Mouse (Mus musculus) midbrain, embryonic 15.5 days (tissue): ENCODE measurements around the gene Golga2. TPM values are rescaled to one million over a fixed set of nuclear protein-coding genes. Genes with fewer than 3 reads are reported as not detected.

Experiments used
- ATAC-seq: fragments of 200-750 bp; cut with Nextera tagmentation; replicated peaks from 2 replicates; pipeline ENCODE4 v1.8.0; 2017; ENCODE audit warnings: moderate TSS enrichment
- H3K27ac ChIP-seq: fragments of 300-500 bp; sonication (generic); 2 replicates; pipeline ENCODE4 v1.5.1; 2015; ENCODE audit warnings: mild to moderate bottlenecking, inconsistent platforms
- H3K27me3 ChIP-seq: fragments of 300-500 bp; sonication (generic); replicated peaks from 2 replicates; pipeline ENCODE4 v1.6.1; 2015; ENCODE audit warnings: inconsistent platforms
- H3K36me3 ChIP-seq: fragments of 300-500 bp; sonication (generic); replicated peaks from 2 replicates; pipeline ENCODE4 v1.6.1; 2015; ENCODE audit warnings: inconsistent platforms
- H3K4me1 ChIP-seq: fragments of 300-500 bp; sonication (generic); 2 replicates; pipeline ENCODE4 v1.6.1; 2015; ENCODE audit warnings: inconsistent platforms
- H3K4me2 ChIP-seq: fragments of 300-500 bp; sonication (generic); 2 replicates; pipeline ENCODE4 v1.6.1; 2015; ENCODE audit warnings: inconsistent platforms, mild to moderate bottlenecking, moderate library complexity
- H3K4me3 ChIP-seq: fragments of 300-500 bp; sonication (generic); 2 replicates; pipeline ENCODE4 v1.5.1; 2015; ENCODE audit warnings: mild to moderate bottlenecking, inconsistent platforms
- H3K9ac ChIP-seq: fragments of 300-500 bp; sonication (generic); 2 replicates; pipeline ENCODE4 v1.6.1; 2015; ENCODE audit warnings: mild to moderate bottlenecking, inconsistent platforms
- H3K9me3 ChIP-seq: fragments of 300-500 bp; sonication (generic); 2 replicates; pipeline ENCODE4 v1.6.1; 2016; ENCODE audit warnings: inconsistent platforms
- WGBS: fragments of 180-500 bp; shearing (Covaris S2); methylation state at CpG from one replicate; pipeline ENCODE4 v1.1.7; 2015; ENCODE audit warnings: mixed read lengths; 5-methylcytosine and 5-hydroxymethylcytosine counted together
- polyA plus RNA-seq: library from polyadenylated mRNA; unstranded; fragments of >200 nt; fragmentation: Nextera tagmentation; extraction: Ambion mirVana; gene quantifications from 2 replicates; pipeline ENCODE4 v1.2.1, GENCODE M21; 2015

The Golga2 gene
- polyA plus RNA-seq, 1 experiment from 2014 or later, result 34.1 TPM

DNA sequence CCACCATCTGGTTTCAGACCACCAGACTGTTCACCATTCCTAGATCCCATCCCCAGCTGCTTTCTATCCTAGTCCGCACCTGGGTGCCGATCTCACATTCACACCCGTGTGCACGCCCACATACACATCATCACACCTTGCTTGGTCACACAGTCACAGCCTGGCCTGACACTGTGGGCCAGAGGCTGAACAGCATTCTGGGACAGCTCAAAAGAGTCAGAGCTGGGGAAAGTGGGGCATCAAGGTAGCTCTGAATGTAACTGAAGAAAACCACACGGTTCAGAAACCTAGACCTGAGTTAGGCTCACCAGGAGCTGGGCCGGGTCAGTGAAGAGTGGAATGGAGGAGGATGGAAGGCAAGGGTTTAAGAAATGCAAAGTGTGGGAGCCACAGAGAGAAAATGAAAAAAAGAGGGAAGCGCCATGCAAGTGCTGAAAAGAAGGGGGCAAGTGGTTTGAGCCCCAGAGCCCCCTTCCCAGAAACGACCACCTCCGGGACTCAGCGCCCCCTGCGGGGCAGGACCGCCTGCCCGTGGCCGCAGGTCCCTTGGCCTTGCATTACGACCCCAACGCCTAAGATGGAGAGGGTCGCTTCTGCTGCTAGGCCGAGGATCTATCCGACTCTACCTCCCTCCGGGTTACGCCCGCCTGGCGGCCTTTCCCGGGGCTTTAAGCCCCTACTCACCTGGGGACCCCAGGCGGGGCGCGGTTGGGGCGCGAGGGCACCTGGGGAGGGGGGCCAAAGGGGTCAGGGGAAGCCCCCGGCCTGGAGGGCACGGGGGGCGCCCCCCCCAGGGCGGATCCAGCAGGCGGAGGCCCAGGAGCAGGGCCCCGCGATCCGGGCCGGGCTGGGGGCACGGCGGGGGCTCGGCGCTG is 24.5 kb downstream of the Golga2 start:
- peak overlapping the region; percentile 40 for H3K4me3 ChIP-seq
- no peaks in the 10 kb centered on the region for H3K9me3 ChIP-seq
- peak overlapping the region; percentile 75 for H3K4me2 ChIP-seq
- H3K36me3 ChIP-seq, result peaks cover 24% of the 10 kb centered on the region; the same call in 1 of the 2 replicates
- peak overlapping the region; percentile 56; the same call in 1 of the 2 replicates for H3K9ac ChIP-seq
- H3K27ac ChIP-seq, result no peak overlapping the region
- WGBS, result 13% methylated on average over 36 of the region's 42 CpGs
- H3K27me3 ChIP-seq, result no peaks in the 10 kb centered on the region
- no peak for ATAC-seq
- H3K4me1 ChIP-seq, result peaks cover 10% of the 10 kb centered on the region

DNA sequence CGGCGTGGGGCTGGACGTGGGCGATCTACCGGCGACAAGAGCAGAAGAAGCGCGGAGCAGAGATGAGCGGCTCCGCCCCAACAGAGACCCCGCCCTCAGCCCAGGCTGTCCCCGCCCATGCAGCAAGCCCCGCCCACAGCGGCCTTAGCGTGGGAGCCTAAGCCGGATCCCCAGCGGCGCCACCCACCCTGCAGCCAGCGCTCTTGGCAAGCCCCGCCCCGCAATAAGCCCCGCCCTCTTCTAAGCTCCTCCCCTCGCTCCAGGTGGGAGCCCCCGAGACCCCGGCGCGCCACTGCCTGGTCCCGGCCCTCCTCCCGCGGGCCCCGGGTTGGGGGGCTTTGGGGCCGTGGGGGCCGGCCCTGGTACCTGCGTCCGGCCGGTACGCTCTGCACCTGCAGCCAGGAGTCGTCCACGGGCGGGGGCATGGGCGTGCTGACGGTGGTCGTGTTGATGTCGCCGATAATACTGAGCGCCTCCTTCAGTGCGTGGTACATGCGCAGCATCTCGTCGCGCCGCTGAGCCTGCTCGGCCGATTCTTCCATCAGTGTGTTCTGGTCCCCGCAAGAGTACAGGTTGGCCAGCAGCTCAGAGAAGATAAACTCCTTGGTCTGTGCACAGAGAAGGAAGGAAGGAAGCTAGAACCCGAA is 25.3 kb downstream of the Golga2 start:
- peaks cover 23% of the 10 kb centered on the region; the same call in 1 of the 2 replicates for H3K36me3 ChIP-seq
- 3% methylated on average over 51 of the region's 56 CpGs for WGBS
- peaks cover 13% of the 10 kb centered on the region for H3K4me1 ChIP-seq
- H3K4me3 ChIP-seq, result peak overlapping the region; percentile 40
- peak; percentile 44 for ATAC-seq
- H3K9me3 ChIP-seq, result no peaks in the 10 kb centered on the region
- H3K27me3 ChIP-seq, result no peaks in the 10 kb centered on the region
- 0 out of 2 replicates have a peak overlapping the region, but pooled peaks have one; percentile 1 for H3K27ac ChIP-seq
- H3K4me2 ChIP-seq, result peak overlapping the region; percentile 75
- peak overlapping the region; percentile 56; the same call in 1 of the 2 replicates for H3K9ac ChIP-seq

DNA sequence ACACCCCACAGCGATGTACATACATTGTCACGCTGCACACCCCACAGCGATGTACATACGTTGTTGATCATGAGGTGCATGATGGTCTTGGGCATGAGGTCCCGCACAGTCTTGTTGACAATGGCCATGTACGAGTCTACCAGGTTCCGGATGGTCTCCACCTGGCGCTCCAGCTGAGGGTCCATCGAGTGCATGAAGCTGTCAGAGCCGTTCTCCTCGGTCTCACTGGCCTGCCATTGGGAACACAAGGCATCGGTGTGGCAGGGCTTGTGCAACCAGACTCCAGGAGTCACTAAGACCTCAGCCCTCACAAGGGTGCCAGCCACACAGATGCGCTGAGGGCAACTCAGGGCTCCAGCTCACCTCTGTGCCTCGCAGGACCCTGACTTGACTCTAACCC is 27.6 kb downstream of the Golga2 start:
- ATAC-seq, result no peak
- Histone ChIP-seq H3K27me3 (no peaks in the 10 kb centered on the region), H3K4me2 (no peak overlapping the region), H3K27ac (no peak overlapping the region), H3K4me3 (no peak overlapping the region), H3K9me3 (no peaks in the 10 kb centered on the region), H3K36me3 (peaks cover 15% of the 10 kb centered on the region; the same call in 1 of the 2 replicates), H3K4me1 (peaks cover 29% of the 10 kb centered on the region), H3K9ac (no peak overlapping the region)
- 93% methylated on average over 14 of the region's 14 CpGs for WGBS

DNA sequence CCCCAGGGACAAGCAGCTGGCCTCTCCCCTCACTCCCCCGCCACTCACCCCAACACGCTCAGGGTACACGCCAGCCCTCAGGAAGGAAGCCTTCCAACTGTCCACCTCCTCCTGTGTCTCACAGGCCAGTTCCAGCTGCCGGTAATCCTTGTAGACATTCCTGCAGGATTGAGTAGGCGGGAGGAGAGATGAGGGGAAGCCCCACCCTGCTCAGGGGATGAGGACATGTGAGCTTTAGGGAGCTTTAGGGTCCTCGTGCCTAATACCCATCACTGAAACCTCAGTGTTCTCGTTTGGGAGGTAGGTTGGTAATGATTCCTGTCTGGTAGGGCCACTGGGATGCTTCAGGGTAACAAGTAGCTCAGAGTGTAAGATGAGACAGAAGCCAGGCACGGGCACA is 28.6 kb downstream of the Golga2 start:
- Histone ChIP-seq H3K4me1 (peaks cover 29% of the 10 kb centered on the region), H3K9ac (no peak overlapping the region), H3K4me2 (no peak overlapping the region), H3K36me3 (peaks cover 15% of the 10 kb centered on the region), H3K27ac (no peak overlapping the region), H3K27me3 (no peaks in the 10 kb centered on the region), H3K9me3 (no peaks in the 10 kb centered on the region), H3K4me3 (no peak overlapping the region)
- 21% methylated on average over 8 of the region's 8 CpGs for WGBS
- no peak for ATAC-seq

DNA sequence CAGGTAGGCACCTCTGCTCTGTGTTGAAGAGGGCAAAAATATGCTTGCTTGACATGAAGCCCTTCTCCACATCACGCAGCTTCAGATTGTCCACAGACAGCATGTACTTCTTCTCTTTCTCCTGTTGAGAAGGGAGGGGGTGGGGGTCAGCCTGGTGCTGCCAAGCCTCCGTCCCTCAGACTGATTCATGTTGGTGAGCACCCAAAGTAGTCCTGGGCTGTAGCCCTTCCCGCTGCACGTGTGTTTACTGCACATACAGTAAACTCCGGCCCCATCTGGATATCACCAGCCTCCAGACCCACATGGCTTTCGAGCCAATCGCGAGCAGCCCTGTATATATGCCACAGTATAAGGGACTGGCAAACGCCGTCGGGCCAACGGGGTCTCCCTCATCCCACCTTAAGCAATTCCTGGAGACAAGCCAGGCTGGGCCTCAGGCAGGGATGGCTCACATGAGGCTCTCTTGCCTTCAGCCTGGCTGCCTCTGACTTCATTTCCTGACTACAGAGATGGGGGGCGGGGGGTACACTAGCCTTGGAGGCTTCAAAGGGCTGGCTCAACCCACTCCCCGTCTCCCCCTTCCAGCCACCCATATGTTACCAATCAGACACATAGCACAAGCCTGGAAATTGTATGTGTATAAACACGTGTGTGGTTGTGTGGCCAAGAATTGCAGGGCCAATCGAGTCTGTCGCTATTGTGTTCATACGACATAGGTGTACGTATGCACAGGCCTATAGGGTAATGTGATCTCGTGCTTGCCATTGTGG is 29.9 kb downstream of the Golga2 start:
- H3K4me2 ChIP-seq, result no peak overlapping the region
- ATAC-seq, result no peak
- 72% methylated on average over 20 of the region's 20 CpGs for WGBS
- H3K9me3 ChIP-seq, result no peaks in the 10 kb centered on the region
- peaks cover 15% of the 10 kb centered on the region for H3K36me3 ChIP-seq
- no peaks in the 10 kb centered on the region for H3K27me3 ChIP-seq
- H3K27ac ChIP-seq, result no peak overlapping the region
- no peak overlapping the region for H3K4me3 ChIP-seq
- H3K9ac ChIP-seq, result no peak overlapping the region
- peaks cover 25% of the 10 kb centered on the region for H3K4me1 ChIP-seq

DNA sequence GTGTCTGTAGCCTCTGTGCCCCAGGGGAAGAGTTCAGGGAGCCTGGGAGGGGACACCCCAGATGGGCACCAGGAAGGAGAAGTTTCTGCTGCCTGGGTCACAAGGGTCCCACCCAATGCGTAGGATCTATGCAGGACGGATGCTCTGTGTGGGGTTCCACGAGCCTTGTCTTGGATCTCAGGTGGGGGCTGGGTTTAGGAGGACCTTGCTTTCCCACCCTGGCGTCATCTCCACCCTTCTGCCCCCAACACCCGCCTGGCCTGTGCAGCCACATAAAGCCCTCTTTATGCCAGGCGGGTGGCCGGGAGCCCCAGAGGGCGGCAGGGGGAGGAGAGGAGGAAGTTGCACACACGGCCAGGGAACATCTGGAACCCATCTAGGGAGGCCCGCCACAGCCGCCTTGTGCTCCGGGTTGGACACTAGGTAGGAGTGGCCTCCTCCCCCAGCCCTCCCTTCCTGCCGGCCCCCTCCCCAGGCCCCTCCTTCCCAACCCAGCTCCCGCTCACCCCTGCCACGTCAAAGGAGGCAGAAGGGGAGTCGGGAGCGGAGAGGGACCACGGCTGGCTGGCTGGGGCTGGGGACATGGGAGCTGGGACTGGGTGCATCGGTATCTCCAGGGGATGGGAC is 30.7 kb downstream of the Golga2 start:
- H3K36me3 ChIP-seq, result peaks cover 15% of the 10 kb centered on the region
- WGBS, result 9% methylated on average over 19 of the region's 19 CpGs
- H3K4me2 ChIP-seq, result peak overlapping the region; percentile 17
- peaks cover 32% of the 10 kb centered on the region for H3K4me1 ChIP-seq
- no peak overlapping the region for H3K9ac ChIP-seq
- H3K27me3 ChIP-seq, result no peaks in the 10 kb centered on the region
- no peak overlapping the region for H3K27ac ChIP-seq
- H3K4me3 ChIP-seq, result no peak overlapping the region
- H3K9me3 ChIP-seq, result no peaks in the 10 kb centered on the region
- no peak for ATAC-seq

DNA sequence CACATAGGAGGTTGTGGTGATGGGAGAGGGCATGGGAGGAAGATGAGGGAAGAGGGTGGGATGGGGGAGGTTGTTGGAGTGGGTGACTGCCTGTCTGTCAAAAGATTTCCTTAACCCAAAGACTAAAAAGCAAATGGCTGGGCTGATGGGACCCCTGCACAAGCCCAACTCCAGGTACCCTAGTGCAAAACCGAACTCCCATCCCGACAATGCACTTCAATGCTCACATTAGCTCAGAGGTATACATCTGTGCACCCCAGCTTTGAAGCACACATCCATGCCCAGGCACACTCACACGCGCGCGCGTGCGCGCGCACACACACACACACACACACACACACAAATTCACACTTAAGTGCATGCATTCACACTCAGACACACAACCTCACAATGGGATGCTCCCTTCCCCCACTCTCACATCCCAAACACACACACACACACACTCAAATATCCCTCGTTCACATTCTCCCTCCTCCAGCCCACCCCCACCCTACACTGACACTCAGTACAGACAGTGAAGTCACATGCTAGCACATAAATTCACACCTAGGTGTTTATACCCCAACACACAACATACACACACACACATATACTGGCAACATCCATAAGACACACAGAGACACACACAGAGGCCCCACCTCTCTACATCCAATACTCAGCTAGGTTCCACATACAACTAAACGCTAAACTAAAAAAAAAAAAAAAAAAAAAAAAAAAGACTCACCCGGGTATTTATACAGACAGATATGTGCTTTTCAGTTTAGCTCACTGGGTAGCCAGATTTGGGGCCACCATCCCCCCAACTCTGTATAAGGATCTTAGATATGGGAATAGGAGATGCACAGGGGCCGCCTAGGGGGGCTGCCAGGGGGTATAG is 31.8 kb downstream of the Golga2 start:
- Histone ChIP-seq H3K27me3 (no peaks in the 10 kb centered on the region), H3K4me1 (peaks cover 41% of the 10 kb centered on the region), H3K9ac (no peak overlapping the region), H3K4me2 (peak overlapping the region; percentile 17; the same call in 1 of the 2 replicates), H3K9me3 (no peaks in the 10 kb centered on the region), H3K4me3 (no peak overlapping the region), H3K27ac (no peak overlapping the region), H3K36me3 (peaks cover 15% of the 10 kb centered on the region)
- ATAC-seq, result no peak
- WGBS, result 79% methylated on average over 14 of the region's 14 CpGs

DNA sequence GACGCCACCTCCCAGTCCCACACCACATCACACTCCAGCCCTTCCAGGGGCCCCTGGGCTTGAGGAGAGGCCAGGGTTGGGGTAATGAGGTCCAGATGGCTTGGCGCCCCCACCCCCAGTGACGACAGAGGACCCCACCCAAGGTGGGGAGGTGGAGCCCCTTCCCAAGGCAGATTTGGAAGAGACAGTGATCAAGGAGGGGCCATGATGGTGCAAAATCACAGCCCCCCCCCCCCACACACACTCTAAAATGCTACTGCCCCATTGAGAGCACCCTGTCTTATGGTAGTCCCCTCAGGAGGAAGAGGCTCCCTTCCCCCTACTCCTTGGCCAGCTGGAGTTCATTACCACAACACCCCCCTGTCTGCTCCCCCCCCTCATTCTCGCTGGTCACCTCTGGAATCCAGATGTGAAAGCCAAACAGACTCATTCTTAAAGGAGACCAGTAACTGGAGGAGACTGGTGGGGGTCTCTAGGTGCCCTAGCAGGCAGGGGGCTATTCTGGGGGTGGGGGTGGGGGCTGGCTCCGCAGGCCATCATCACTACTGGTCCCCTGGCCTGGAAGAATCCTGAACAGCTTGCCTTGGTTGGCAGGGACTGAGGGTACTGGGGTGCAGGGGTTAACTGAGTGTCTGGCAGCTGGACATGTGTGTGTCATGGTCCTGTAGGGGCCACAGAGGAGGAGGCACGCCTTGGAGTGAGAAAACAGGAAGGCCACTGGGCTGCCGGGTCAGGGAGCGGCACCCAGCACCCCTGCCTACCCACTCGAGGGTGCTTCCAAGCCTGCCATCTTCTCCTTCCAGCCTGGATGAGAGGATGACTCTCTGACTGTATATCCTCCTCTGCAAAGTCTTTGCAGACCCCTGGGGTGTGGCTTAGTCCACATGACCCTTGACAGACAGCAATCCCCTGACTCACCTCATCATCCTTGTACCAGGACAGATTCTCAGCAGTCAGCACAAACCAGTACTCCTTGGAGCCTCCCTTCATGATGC is 32.7 kb downstream of the Golga2 start:
- Histone ChIP-seq H3K9ac (no peak overlapping the region), H3K36me3 (peaks cover 11% of the 10 kb centered on the region; the same call in 1 of the 2 replicates), H3K4me3 (no peak overlapping the region), H3K4me2 (no peak overlapping the region), H3K9me3 (no peaks in the 10 kb centered on the region), H3K27me3 (no peaks in the 10 kb centered on the region), H3K27ac (no peak overlapping the region), H3K4me1 (peaks cover 41% of the 10 kb centered on the region)
- 57% methylated on average over 9 of the region's 9 CpGs for WGBS
- ATAC-seq, result no peak

DNA sequence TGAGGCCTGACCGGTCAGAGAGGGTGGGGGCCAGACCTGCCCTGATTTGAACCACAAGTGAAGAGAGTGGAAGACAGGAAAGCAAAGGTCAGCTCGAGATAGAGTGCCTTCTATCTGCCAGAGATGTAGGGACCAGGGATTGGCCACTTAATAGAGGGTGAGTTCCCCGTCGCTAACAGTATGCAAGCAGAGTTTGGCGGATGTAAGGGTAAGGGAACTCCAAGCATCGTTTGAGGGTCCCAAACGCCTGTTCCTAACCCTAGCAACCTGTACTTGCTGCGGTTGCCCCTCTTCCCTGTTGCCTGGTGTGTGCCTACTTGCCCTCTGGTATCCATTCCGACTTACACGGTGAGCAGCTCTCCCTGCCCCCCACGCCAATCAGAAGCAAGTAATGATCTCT is 33.5 kb downstream of the Golga2 start:
- H3K4me1 ChIP-seq, result peaks cover 41% of the 10 kb centered on the region

DNA sequence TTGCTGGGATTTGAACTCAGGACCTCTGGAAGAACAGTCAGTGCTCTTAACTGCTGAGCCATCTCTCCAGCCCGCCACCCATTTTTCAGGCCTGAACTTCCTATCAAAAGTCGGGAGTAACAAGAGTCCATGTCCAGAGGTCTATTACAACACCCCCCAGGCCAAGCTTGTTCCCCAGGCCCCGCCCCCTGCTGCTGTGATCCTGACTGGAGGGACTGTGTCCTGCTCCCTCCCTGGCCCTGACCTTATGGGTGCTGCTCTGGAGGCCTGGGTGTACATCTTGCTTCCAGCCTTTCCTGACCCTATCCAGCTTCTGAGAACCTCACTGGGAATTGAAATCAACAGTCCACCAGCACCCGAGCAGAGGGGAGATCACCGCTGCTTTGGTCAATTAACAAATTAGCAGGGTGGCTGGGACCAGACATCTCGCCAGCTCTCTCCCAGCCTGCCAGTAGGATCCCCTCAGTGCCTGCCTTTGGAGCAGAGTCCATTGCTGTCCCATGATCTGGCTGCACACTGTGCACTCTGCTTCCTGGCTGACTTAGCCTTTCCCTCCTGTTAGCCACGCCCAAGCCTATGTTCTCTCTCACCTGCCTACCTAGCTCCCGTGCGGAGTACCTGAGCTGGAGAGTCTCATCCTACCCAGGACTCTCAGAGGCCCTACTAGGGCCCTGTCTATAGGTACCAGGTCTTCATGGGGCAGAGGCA is 34.6 kb downstream of the Golga2 start:
- H3K4me3 ChIP-seq, result no peak overlapping the region

More for the DNA sequence above, 33.5 kb downstream of the Golga2 start:
- no peak overlapping the region for H3K9ac ChIP-seq
- no peaks in the 10 kb centered on the region for H3K27me3 ChIP-seq
- no peaks in the 10 kb centered on the region for H3K9me3 ChIP-seq
- H3K4me3 ChIP-seq, result no peak overlapping the region
- WGBS, result 72% methylated on average over 11 of the region's 11 CpGs
- no peak for ATAC-seq
- H3K4me2 ChIP-seq, result no peak overlapping the region
- peaks cover 10% of the 10 kb centered on the region; the same call in 1 of the 2 replicates for H3K36me3 ChIP-seq
- H3K27ac ChIP-seq, result no peak overlapping the region

More for the DNA sequence above, 34.6 kb downstream of the Golga2 start:
- Histone ChIP-seq H3K27me3 (no peaks in the 10 kb centered on the region), H3K4me2 (no peak overlapping the region), H3K4me1 (peaks cover 41% of the 10 kb centered on the region), H3K27ac (peak overlapping the region; percentile 92), H3K9me3 (no peaks in the 10 kb centered on the region), H3K36me3 (peaks cover 9% of the 10 kb centered on the region; the same call in 1 of the 2 replicates), H3K9ac (no peak overlapping the region)
- WGBS, result 72% methylated on average over 9 of the region's 9 CpGs
- no peak for ATAC-seq
